In genomic region chr17:34038878-34039561, GRCm38 (mm10) we compare ENCODE assay signal across 8 mouse cellular contexts. TPM values are rescaled to one million over a fixed set of nuclear protein-coding genes. Genes with fewer than 3 reads are reported as not detected.
A peak's percentile ranks its signal among the peaks of the same experiment; 100 is the strongest.
DNase-seq lines count a peak whose midpoint lies in the region; ATAC-seq and TF ChIP-seq lines count a peak whose summit lies in the region.

Col11a2 (plus strand) TSS chr17:34039437.

- no peak within 1 kb of the TSS for H3K27ac ChIP-seq in MEL (ENCODE audit: control insufficient read depth, low read depth, low read length)
- peak within 1 kb of the TSS; percentile 65; the same call in 1 of the 2 replicates for H3K27ac ChIP-seq in forebrain, embryonic 12.5 days
- peak within 1 kb of the TSS; percentile 5; the same call in 1 of the 2 replicates for H3K27ac ChIP-seq in midbrain, embryonic 14.5 days (replicated peaks; ENCODE audit: low read depth, low read length)

- TF ChIP-seq CTCF in MEL (IDR thresholded peaks at IDR 0.05 in 2 of 3, conservative IDR thresholded peaks at IDR 0.05 in 1 of 3; ENCODE audit: control insufficient read depth in 1 of 3, insufficient read depth in 1 of 3, low read depth in 2 of 3, low read length in 3 of 3, poor library complexity in 1 of 3, severe bottlenecking in 1 of 3), result no peak

- TF ChIP-seq POLR2A in MEL (IDR thresholded peaks at IDR 0.05; ENCODE audit: control insufficient read depth in 1 of 2, insufficient read depth in 1 of 2, low read depth in 1 of 2, low read length in 2 of 2, poor library complexity in 1 of 2), result no peak

- H3K4me1 ChIP-seq in MEL (ENCODE audit: control insufficient read depth in 1 of 2, insufficient read depth in 2 of 2, low read length in 2 of 2), result peaks cover 0 to under 1% of the 10 kb centered on the region in 2 experiments; a peak in 1 of 4 replicates
- peaks cover 37% of the 10 kb centered on the region for H3K4me1 ChIP-seq in forebrain, embryonic 12.5 days
- peaks cover 19% of the 10 kb centered on the region; the same call in 1 of the 2 replicates for H3K4me1 ChIP-seq in midbrain, embryonic 14.5 days (ENCODE audit: control insufficient read depth, insufficient read depth, low read length)

- peak; percentile 66 for ATAC-seq in forebrain, embryonic 12.5 days (ENCODE audit: low FRiP score)
- peak; percentile 60; the same call in 1 of the 2 replicates for ATAC-seq in midbrain, embryonic 14.5 days (ENCODE audit: low FRiP score, low TSS enrichment)
- ATAC-seq in inflammation-experienced regulatory T-cells, adult 6 months, result no peak

- TF ChIP-seq RAD21 in MEL (IDR thresholded peaks at IDR 0.05; ENCODE audit: low read depth, low read length), result no peak

- peak; percentile 92 for DNase-seq in heart, adult 11 months
- DNase-seq in heart, postnatal 25 days (ENCODE audit: low spot score), result no peak
- no peak for DNase-seq in MEL (ENCODE audit: low read depth, low spot score)
- DNase-seq in layer of hippocampus, postnatal 14 days (ENCODE audit: low spot score in 2 of 2), result peak in 1 of 2 experiments; percentile 31
- DNase-seq in midbrain, embryonic 14.5 days, result peak; percentile 49
- DNase-seq in urinary bladder, adult 18-20 months (ENCODE audit: low spot score in 2 of 2), result no peak

- no peaks in the 10 kb centered on the region for H3K9me3 ChIP-seq in MEL (replicated peaks; ENCODE audit: insufficient read depth, low read length)
- H3K9me3 ChIP-seq in forebrain, embryonic 12.5 days, result no peaks in the 10 kb centered on the region
- H3K9me3 ChIP-seq in midbrain, embryonic 14.5 days (ENCODE audit: control insufficient read depth, low read length), result no peaks in the 10 kb centered on the region

- no peak within 1 kb of the TSS for H3K9ac ChIP-seq in MEL (ENCODE audit: control insufficient read depth, low read depth, low read length, poor library complexity, severe bottlenecking)
- H3K9ac ChIP-seq in forebrain, embryonic 12.5 days, result peak within 1 kb of the TSS; percentile 55
- peak within 1 kb of the TSS; percentile 37; the same call in 1 of the 2 replicates for H3K9ac ChIP-seq in midbrain, embryonic 14.5 days (replicated peaks; ENCODE audit: low read length)

- H3K4me3 ChIP-seq in MEL (ENCODE audit: control insufficient read depth in 1 of 2, insufficient read depth in 1 of 2, low read depth in 2 of 2, low read length in 2 of 2), result no peak within 1 kb of the TSS
- H3K4me3 ChIP-seq in forebrain, embryonic 12.5 days (replicated peaks), result peak within 1 kb of the TSS; percentile 28
- peak within 1 kb of the TSS; percentile 22; the same call in 1 of the 2 replicates for H3K4me3 ChIP-seq in midbrain, embryonic 14.5 days (replicated peaks; ENCODE audit: low read depth, low read length)

- peak within 1 kb of the TSS; percentile 61 for H3K4me2 ChIP-seq in forebrain, embryonic 12.5 days
- H3K4me2 ChIP-seq in midbrain, embryonic 14.5 days (ENCODE audit: low read length), result peak within 1 kb of the TSS; percentile 52

- TF ChIP-seq EP300 in MEL (IDR thresholded peaks at IDR 0.05; ENCODE audit: low read depth in 1 of 2, low read length in 2 of 2), result no peak

- peaks cover under 1% of the 10 kb centered on the region; the same call in 1 of the 2 replicates for H3K79me2 ChIP-seq in MEL (ENCODE audit: control insufficient read depth, insufficient read depth, low read length, poor library complexity)

- WGBS in forebrain, embryonic 12.5 days, result 7% methylated on average over 28 of the region's 28 CpGs
- WGBS in midbrain, embryonic 14.5 days, result 10% methylated on average over 28 of the region's 28 CpGs

- peaks cover 0 to 2% of the 10 kb centered on the region in 2 experiments; a peak in 1 of 4 replicates for H3K36me3 ChIP-seq in MEL (ENCODE audit: control insufficient read depth in 1 of 2, insufficient read depth in 2 of 2, low read length in 2 of 2)
- peaks cover 41% of the 10 kb centered on the region for H3K36me3 ChIP-seq in forebrain, embryonic 12.5 days (replicated peaks)
- peaks cover 36% of the 10 kb centered on the region for H3K36me3 ChIP-seq in midbrain, embryonic 14.5 days (ENCODE audit: control insufficient read depth, insufficient read depth, low read length)

- intact Hi-C loops in heart, postnatal 25 days (cut with DNase I), result no loop called here

- H3K27me3 ChIP-seq in MEL (ENCODE audit: control insufficient read depth in 1 of 2, insufficient read depth in 2 of 2, low read length in 2 of 2), result no peaks in the 10 kb centered on the region
- peaks cover 23% of the 10 kb centered on the region for H3K27me3 ChIP-seq in forebrain, embryonic 12.5 days
- no peaks in the 10 kb centered on the region for H3K27me3 ChIP-seq in midbrain, embryonic 14.5 days (ENCODE audit: control insufficient read depth, insufficient read depth, low read length)

TF ChIP-seq in MEL, 35 proteins besides CTCF, POLR2A, EP300 and RAD21:
- 0 out of 2 replicates have a peak, but pooled peaks have one; percentile 28 for TF ChIP-seq POLR2AphosphoS2 (IDR thresholded peaks at IDR 0.05; ENCODE audit: low read length)
- TF ChIP-seq KAT2A (conservative IDR thresholded peaks at IDR 0.05; ENCODE audit: low read depth, low read length), result no peak

RNA-seq across cellular contexts. Expression of gene Col11a2, which starts in this region (rescaled TPM):
- 1 to 10 TPM; 1.1 to 2.2 TPM for total RNA-seq in heart, postnatal 25 days (2021)
- total RNA-seq in MEL (2012; rRNA removed), result 4.6 and 4.8 TPM in 2 replicates
- 10 to 100 TPM in 1 of 2 experiments, not detected in 1; 14.5 TPM for polyA plus RNA-seq in MEL (2012; ENCODE audit: insufficient read depth in 1 of 2, insufficient read length in 2 of 2, low read depth in 1 of 2, low replicate concordance in 2 of 2, missing spikeins in 1 of 2)
- polyA plus RNA-seq in forebrain, embryonic 12.5 days (2016; fragmentation: Nextera tagmentation; extraction: Ambion mirVana), result 1.4 and 2.5 TPM in 2 replicates
- total RNA-seq in layer of hippocampus, postnatal 14 days (2021), result 10 to 100 TPM; 26.8 to 27.4 TPM
- 2.4 and 2.9 TPM in 2 replicates for polyA plus RNA-seq in midbrain, embryonic 14.5 days (2014; fragmentation: Nextera tagmentation; extraction: Ambion mirVana)
- under 1 TPM in 1 of 3 experiments, not detected in 2; 0.21 TPM for polyA plus RNA-seq in inflammation-experienced regulatory T-cells, adult 6 months (2017; shearing (Covaris generic))

Comparison
In these comparisons a context has a peak if more than half of its experiments do, and no peak if none do; other contexts are left out.
1. DNase-seq: peak in heart, adult 11 months (single experiment) and midbrain, embryonic 14.5 days (single experiment); none in heart, postnatal 25 days (single experiment), MEL (single experiment) and urinary bladder, adult 18-20 months (0 of 2).
2. H3K4me3 ChIP-seq: peak in forebrain, embryonic 12.5 days (single experiment) and midbrain, embryonic 14.5 days (single experiment); none in MEL (0 of 2).